Mouse (Mus musculus): Measurements from ENCODE around the gene Tlnrd1. TPM values are rescaled to one million over a fixed set of nuclear protein-coding genes. Genes with fewer than 3 reads are reported as not detected.

Gene Tlnrd1
- polyA plus RNA-seq, 1 experiment = 11.8 TPM

GRCm38 (mm10) chr7:83844807-83845206, 39.3 kb downstream of the Tlnrd1 start:
- no peak overlapping the region for H3K4me3 ChIP-seq (ENCODE audit: insufficient read depth, low read length)
- peaks cover 6% of the 10 kb centered on the region; the same call in 1 of the 2 replicates for H3K4me1 ChIP-seq (ENCODE audit: control insufficient read depth, insufficient read depth, low read length)
- TF ChIP-seq CTCF (IDR thresholded peaks at IDR 0.05; ENCODE audit: low read depth, low read length) (no peak), POLR2A (IDR thresholded peaks at IDR 0.05; ENCODE audit: borderline replicate concordance, low read depth, low read length) (no peak)
- no peak overlapping the region for H3K27ac ChIP-seq (ENCODE audit: insufficient read depth, low read depth, low read length)

GRCm38 (mm10) chr7:83842486-83843259, 41.4 kb downstream of the Tlnrd1 start:
- no peak for TF ChIP-seq POLR2A (IDR thresholded peaks at IDR 0.05; ENCODE audit: borderline replicate concordance, low read depth, low read length)
- TF ChIP-seq CTCF (IDR thresholded peaks at IDR 0.05; ENCODE audit: low read depth, low read length) = no peak
- H3K4me3 ChIP-seq (ENCODE audit: insufficient read depth, low read length) = no peak overlapping the region
- H3K27ac ChIP-seq (ENCODE audit: insufficient read depth, low read depth, low read length) = no peak overlapping the region
- H3K4me1 ChIP-seq (ENCODE audit: control insufficient read depth, insufficient read depth, low read length) = peaks cover 14% of the 10 kb centered on the region

GRCm38 (mm10) chr7:83840076-83840475, 44.0 kb downstream of the Tlnrd1 start:
- Histone ChIP-seq H3K4me1 (ENCODE audit: control insufficient read depth, insufficient read depth, low read length) (peaks cover 17% of the 10 kb centered on the region), H3K27ac (ENCODE audit: insufficient read depth, low read depth, low read length) (no peak overlapping the region), H3K4me3 (ENCODE audit: insufficient read depth, low read length) (no peak overlapping the region)
- TF ChIP-seq CTCF (IDR thresholded peaks at IDR 0.05; ENCODE audit: low read depth, low read length) (no peak), POLR2A (IDR thresholded peaks at IDR 0.05; ENCODE audit: borderline replicate concordance, low read depth, low read length) (no peak)

GRCm38 (mm10) chr7:83838525-83839224, 45.4 kb downstream of the Tlnrd1 start:
- no peak for TF ChIP-seq POLR2A (IDR thresholded peaks at IDR 0.05; ENCODE audit: borderline replicate concordance, low read depth, low read length)
- no peak for TF ChIP-seq CTCF (IDR thresholded peaks at IDR 0.05; ENCODE audit: low read depth, low read length)
- Histone ChIP-seq H3K4me3 (ENCODE audit: insufficient read depth, low read length) (no peak overlapping the region), H3K27ac (ENCODE audit: insufficient read depth, low read depth, low read length) (no peak overlapping the region), H3K4me1 (ENCODE audit: control insufficient read depth, insufficient read depth, low read length) (peaks cover 17% of the 10 kb centered on the region)

Other genes with a start within 250 kb of the Tlnrd1 start
- 47.9 and 48.7 TPM in 2 replicates for gene Il16, start 138.6 kb downstream of the Tlnrd1 start, polyA plus RNA-seq (2012; ENCODE audit: insufficient read depth, insufficient read length, missing spikeins)
- gene Cfap161, start 89.4 kb downstream of the Tlnrd1 start, polyA plus RNA-seq (2012; ENCODE audit: insufficient read depth, insufficient read length, missing spikeins) = not detected in 2 replicates
- 39.7 and 40.5 TPM in 2 replicates for gene Mesd, start 161 bp upstream of the Tlnrd1 start, polyA plus RNA-seq (2012; ENCODE audit: insufficient read depth, insufficient read length, missing spikeins)
- gene Cemip, start 202.2 kb upstream of the Tlnrd1 start, polyA plus RNA-seq (2012; ENCODE audit: insufficient read depth, insufficient read length, missing spikeins) = 0.43 and 0.88 TPM in 2 replicates

All from bone marrow macrophage, adult 2 months (primary cell).